Mouse (Mus musculus) hindlimb bud, embryonic 11.5 days (tissue): ENCODE data around the gene Actc1.

Experiments used
- DNase-seq: peaks from one replicate; pipeline ENCODE4 v3.0.0-alpha.2; 2012; ENCODE audit warnings: low read depth, low spot score; ENCODE audit errors: extremely low spot score

The Actc1 gene

GRCm38 (mm10) chr2:114050150-114050549, 3.2 kb downstream of the Actc1 start:
- no peak for DNase-seq

- no peak for DNase-seq
Measured at GRCm38 (mm10) chr2:114049372-114049771, 4.0 kb downstream of the Actc1 start.

GRCm38 (mm10) chr2:114047960-114048611, 5.3 kb downstream of the Actc1 start:
- no peak for DNase-seq

- DNase-seq, result no peak
Measured at GRCm38 (mm10) chr2:114046151-114046664, 7.1 kb downstream of the Actc1 start.

GRCm38 (mm10) chr2:114037926-114038325, 15.4 kb downstream of the Actc1 start:
- DNase-seq, result no peak

GRCm38 (mm10) chr2:114032259-114032658, 21.1 kb downstream of the Actc1 start:
- no peak for DNase-seq

- no peak for DNase-seq
Measured at GRCm38 (mm10) chr2:114023383-114023782, 30.0 kb downstream of the Actc1 start.

- DNase-seq, result no peak
Measured at GRCm38 (mm10) chr2:114020210-114020563, 33.2 kb downstream of the Actc1 start.

- DNase-seq, result no peak
Measured at GRCm38 (mm10) chr2:114019474-114020209, 33.7 kb downstream of the Actc1 start.

- no peak for DNase-seq
Measured at GRCm38 (mm10) chr2:114018136-114018535, 35.2 kb downstream of the Actc1 start.

- no peak for DNase-seq
Measured at GRCm38 (mm10) chr2:114014839-114015238, 38.5 kb downstream of the Actc1 start.

- DNase-seq, result no peak
Measured at GRCm38 (mm10) chr2:114013846-114014245, 39.5 kb downstream of the Actc1 start.

GRCm38 (mm10) chr2:114013295-114013771, 40.0 kb downstream of the Actc1 start, which contains the start of gene Gjd2:
Gene Gjd2, minus strand, starts transcription at chr2:114013619.
- DNase-seq, result no peak

- no peak for DNase-seq
Measured at GRCm38 (mm10) chr2:114012749-114013211, 40.6 kb downstream of the Actc1 start.

GRCm38 (mm10) chr2:114011838-114012237, 41.5 kb downstream of the Actc1 start:
- peak; percentile 79 for DNase-seq

GRCm38 (mm10) chr2:114008321-114008720, 45.0 kb downstream of the Actc1 start:
- no peak for DNase-seq

GRCm38 (mm10) chr2:113997484-113997883, 55.9 kb downstream of the Actc1 start:
- DNase-seq, result no peak
